Comparison of ENCODE assay signal across 23 mouse cellular contexts in genomic region chr2:46261618-46262017, GRCm38 (mm10).
DNase-seq lines count a peak whose midpoint lies in the region; ATAC-seq and TF ChIP-seq lines count a peak whose summit lies in the region.
"Had no signal": no experiment of that assay in that cellular context is flagged by ENCODE, and none has a peak within 500 bp of the region (broad histone marks: within the 10 kb centered on the region; RNA-seq: fewer than 3 reads in every experiment).

No protein-coding gene starts in this region.

- H3K27me3 ChIP-seq in forebrain, embryonic 16.5 days (replicated peaks; ENCODE audit: control insufficient read depth, insufficient read depth, low read length), result no peaks in the 10 kb centered on the region
- H3K27me3 ChIP-seq in forebrain, embryonic 12.5 days, result no peaks in the 10 kb centered on the region
- H3K27me3 ChIP-seq: embryonic facial prominence, embryonic 13.5 days; embryonic facial prominence, embryonic 15.5 days had no signal

- no peak for TF ChIP-seq POLR2A in brain, embryonic 14.5 days (IDR thresholded peaks at IDR 0.05; ENCODE audit: borderline replicate concordance, extremely low read depth, insufficient read depth, insufficient read length, poor library complexity, severe bottlenecking)

- no peak overlapping the region for H3K27ac ChIP-seq in forebrain, embryonic 16.5 days (ENCODE audit: low read length)
- H3K27ac ChIP-seq in forebrain, embryonic 12.5 days, result no peak overlapping the region
- peak overlapping the region; percentile 53; the same call in 1 of the 2 replicates for H3K27ac ChIP-seq in layer of hippocampus, adult 2 months
- H3K27ac ChIP-seq: embryonic facial prominence, embryonic 13.5 days; embryonic facial prominence, embryonic 15.5 days had no signal

- no peaks in the 10 kb centered on the region for H3K9me3 ChIP-seq in forebrain, embryonic 16.5 days (ENCODE audit: control insufficient read depth, low read length)
- H3K9me3 ChIP-seq in forebrain, embryonic 12.5 days, result no peaks in the 10 kb centered on the region
- H3K9me3 ChIP-seq: embryonic facial prominence, embryonic 13.5 days; embryonic facial prominence, embryonic 15.5 days had no signal

- no peak for DNase-seq in layer of hippocampus, adult 2 months (ENCODE audit: low spot score in 2 of 2)
- no peak for DNase-seq in layer of hippocampus, postnatal 10 days (ENCODE audit: low spot score in 2 of 2)
- peak; percentile 8 for DNase-seq in brain, embryonic 14.5 days (ENCODE audit: low read depth)
- DNase-seq in gastrocnemius, postnatal 10 days, result no peak
- DNase-seq in testis, postnatal 10 days (ENCODE audit: low spot score), result no peak
- DNase-seq: adrenal gland, adult 2 months; adrenal gland, postnatal 10 days; adrenal gland, postnatal 25 days; B cell, adult 2 months; cerebellum, adult 11 months; cerebellum, adult 18-20 months; cerebellum, adult 8-10 months; cerebellum, adult 9-11 months; cerebellum, postnatal 14 days; cerebellum, postnatal 36 days; embryo, embryonic 11 days had no signal

- H3K4me2 ChIP-seq in forebrain, embryonic 16.5 days (ENCODE audit: low read length), result no peak overlapping the region
- H3K4me2 ChIP-seq in forebrain, embryonic 12.5 days, result no peak overlapping the region
- H3K4me2 ChIP-seq: embryonic facial prominence, embryonic 13.5 days; embryonic facial prominence, embryonic 15.5 days had no signal

- H3K4me3 ChIP-seq in forebrain, embryonic 16.5 days (replicated peaks; ENCODE audit: low read length), result no peak overlapping the region
- H3K4me3 ChIP-seq in forebrain, embryonic 12.5 days (replicated peaks), result no peak overlapping the region
- no peak overlapping the region for H3K4me3 ChIP-seq in layer of hippocampus, adult 2 months
- H3K4me3 ChIP-seq: embryonic facial prominence, embryonic 13.5 days; embryonic facial prominence, embryonic 15.5 days; erythroblast, embryonic 14.5 days had no signal

- no peaks in the 10 kb centered on the region for H3K4me1 ChIP-seq in forebrain, embryonic 16.5 days (replicated peaks; ENCODE audit: control insufficient read depth, insufficient read depth, low read length)
- H3K4me1 ChIP-seq in forebrain, embryonic 12.5 days, result no peaks in the 10 kb centered on the region
- H3K4me1 ChIP-seq: embryonic facial prominence, embryonic 13.5 days; embryonic facial prominence, embryonic 15.5 days had no signal

- H3K9ac ChIP-seq in forebrain, embryonic 16.5 days (replicated peaks; ENCODE audit: low read depth, low read length), result no peak overlapping the region
- no peak overlapping the region for H3K9ac ChIP-seq in forebrain, embryonic 12.5 days
- H3K9ac ChIP-seq: embryonic facial prominence, embryonic 13.5 days; embryonic facial prominence, embryonic 15.5 days had no signal

- ATAC-seq in forebrain, embryonic 16.5 days, result peak; percentile 58
- no peak for ATAC-seq in forebrain, embryonic 12.5 days (ENCODE audit: low FRiP score)
- ATAC-seq: CD4-positive, CD25-positive, alpha-beta regulatory T cell, adult 4 months; forebrain, embryonic 14.5 days had no signal

- no peak for TF ChIP-seq CTCF in layer of hippocampus, adult 2 months (conservative IDR thresholded peaks at IDR 0.05)
- TF ChIP-seq CTCF in brain, embryonic 14.5 days (IDR thresholded peaks at IDR 0.05; ENCODE audit: borderline replicate concordance, extremely low read depth, insufficient read depth, insufficient read length), result no peak

- no peaks in the 10 kb centered on the region for H3K36me3 ChIP-seq in forebrain, embryonic 16.5 days (ENCODE audit: control insufficient read depth, insufficient read depth)
- H3K36me3 ChIP-seq in forebrain, embryonic 12.5 days (replicated peaks), result no peaks in the 10 kb centered on the region
- H3K36me3 ChIP-seq: embryonic facial prominence, embryonic 13.5 days; embryonic facial prominence, embryonic 15.5 days had no signal

- WGBS in forebrain, embryonic 16.5 days, result 85% methylated on average over 1 of the region's 1 CpGs
- 97% methylated on average over 1 of the region's 1 CpGs for WGBS in forebrain, embryonic 12.5 days
